Mouse (Mus musculus): ENCODE measurements around the gene Ndufc2. TPM values are rescaled to one million over a fixed set of nuclear protein-coding genes. Genes with fewer than 3 reads are reported as not detected.
A peak's percentile ranks its signal among the peaks of the same experiment; 100 is the strongest.

The Ndufc2 gene
- total RNA-seq (2021): 100 to 1,000 TPM; 507 TPM

DNA sequence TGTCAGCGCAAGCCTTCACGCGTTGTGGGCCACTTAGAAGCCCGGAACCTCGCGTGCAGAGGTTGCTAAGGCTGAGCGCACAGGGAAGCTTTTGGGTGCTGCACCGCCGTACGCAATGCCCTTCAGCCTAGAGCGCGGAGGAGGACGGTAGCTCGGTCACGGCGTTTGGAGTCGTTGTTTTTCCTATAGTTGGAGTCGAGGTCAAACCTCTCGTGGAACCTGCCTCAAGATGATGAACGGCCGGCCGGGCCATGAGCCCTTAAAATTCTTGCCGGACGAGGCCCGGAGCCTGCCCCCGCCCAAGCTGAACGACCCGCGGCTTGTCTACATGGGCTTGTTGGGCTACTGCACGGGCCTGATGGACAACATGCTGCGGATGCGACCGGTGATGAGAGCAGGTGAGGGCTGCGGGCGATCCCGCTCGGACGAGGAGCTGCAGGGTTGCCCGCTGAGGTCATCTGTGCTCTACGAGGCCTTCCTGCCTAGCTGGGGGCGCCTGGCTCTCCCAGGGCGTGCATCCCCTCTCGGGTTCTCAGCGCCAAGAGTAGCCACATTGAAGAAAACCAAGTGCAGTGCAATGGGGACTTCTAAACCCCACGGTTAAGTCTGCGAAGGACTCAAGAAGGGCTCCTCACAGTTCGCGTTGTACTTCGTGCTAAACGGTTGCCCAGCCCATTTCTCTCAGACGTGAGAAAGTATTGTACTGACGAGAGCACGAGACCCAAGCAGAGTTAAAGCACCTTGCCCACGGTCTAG, at the start of gene Ndufc2:
TSS of gene Ndufc2 (plus strand) at position 44 of the 756 bp plus-strand sequence.
- peak; percentile 87 for DNase-seq

DNA sequence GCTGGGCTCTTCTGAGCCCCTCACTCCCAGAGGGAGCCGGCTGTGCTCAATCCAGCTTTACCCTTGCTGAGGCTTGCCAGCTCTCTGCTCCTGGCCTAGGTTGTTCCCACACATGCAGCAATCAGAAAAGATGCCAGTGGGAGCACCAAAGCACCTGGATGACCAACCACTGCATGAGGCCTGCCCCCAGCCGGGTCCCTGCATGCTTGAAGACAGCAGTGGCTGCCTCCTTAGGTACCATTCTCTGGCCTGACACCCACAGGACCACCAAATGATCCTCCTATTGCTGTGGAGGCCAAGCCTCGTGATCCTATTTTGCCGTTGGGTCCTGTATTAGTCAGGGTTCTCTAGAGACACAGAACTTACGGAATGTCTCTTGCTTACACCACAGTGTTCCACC, 48.9 kb upstream of the Ndufc2 start:
- DNase-seq: no peak

DNA sequence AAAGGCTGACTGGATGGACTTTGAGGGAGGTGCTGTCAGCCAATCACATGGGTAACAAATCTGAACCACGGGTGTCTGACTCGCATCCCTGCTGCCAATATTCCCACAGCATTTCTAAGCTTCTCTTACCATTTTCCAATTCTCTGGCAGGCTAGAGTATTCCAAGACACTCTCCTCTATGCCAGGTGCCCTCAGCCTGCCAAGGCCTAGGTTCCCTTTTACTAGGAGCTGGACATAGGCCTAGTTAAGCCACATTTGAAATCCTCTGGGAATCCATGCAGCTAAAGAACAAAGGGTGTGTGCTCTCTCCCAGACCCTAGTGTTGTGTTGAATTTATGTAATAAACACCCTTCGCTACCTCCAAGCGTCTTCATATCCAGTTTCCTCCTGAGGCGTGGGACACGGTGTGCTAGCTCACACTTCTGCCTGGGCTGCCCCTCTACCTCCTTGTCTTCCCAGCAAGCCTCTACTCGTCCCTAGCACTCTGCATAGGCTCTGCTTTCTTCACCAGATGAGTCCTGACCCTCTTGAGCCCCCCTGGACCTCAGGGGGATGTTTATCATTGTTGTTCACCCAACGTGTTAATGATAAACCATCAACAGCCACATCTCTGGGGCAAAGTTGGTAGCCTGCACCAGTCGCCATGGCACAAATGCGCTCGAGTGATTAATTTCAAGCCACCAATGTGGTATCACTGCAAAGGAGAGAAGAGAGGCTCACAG, 47.9 kb upstream of the Ndufc2 start:
- DNase-seq: no peak

DNA sequence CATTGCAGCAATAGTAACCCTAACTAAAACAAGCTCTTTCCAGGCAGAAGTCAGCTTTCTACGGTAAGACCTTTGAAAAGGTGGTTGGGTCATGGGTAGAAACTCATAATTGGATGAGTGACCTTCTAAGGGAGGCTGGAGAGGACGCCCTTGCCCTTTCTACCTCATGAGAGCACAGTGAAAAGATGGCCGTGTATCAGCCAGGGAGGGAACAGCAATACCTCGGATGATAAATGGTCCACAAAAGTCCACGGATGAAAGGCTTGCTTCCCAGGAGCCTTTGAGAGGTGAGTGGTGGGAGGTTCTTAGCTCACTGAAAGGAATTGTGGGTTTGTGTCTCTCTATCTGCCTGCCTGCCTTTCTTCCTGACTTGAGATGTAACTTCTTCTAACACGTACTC, 46.4 kb upstream of the Ndufc2 start:
- DNase-seq: no peak

DNA sequence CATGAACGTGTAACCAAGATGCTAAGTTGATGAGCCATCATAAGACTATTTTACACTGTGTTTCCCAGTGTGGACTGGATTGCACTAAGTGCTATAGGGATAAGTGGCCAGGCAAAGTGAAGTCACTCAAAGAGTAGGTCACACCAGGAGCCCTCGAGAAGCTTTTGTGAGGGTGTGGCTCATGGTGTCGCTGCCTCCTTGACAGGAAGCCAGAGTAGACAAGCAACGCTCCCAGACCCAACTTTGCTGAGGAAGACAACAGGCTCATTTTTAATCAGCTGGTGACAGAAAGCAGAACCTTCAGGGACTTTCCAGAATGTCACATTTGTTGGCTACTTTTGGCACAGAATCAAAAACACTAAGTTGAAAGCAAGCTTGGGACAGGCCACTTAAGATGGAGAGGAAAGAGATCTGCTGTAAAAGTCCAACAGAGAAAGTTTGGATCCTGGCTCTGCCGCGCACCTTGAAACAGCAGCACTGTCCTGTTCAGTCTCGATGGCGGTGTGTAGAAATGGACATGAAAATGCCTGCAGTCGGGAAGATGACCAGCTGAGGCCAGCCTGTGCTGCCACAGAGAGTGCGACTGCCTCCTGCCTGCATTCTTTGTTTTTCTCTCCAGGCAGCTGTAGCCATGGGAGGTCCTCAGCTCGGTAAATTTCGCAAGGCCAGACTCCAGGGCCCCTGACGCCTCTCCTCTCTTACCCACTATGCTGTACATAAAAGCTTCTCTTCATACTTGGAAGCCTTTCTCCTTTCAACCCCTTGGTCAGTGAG, 44.5 kb upstream of the Ndufc2 start:
- peak; percentile 44 for DNase-seq

DNA sequence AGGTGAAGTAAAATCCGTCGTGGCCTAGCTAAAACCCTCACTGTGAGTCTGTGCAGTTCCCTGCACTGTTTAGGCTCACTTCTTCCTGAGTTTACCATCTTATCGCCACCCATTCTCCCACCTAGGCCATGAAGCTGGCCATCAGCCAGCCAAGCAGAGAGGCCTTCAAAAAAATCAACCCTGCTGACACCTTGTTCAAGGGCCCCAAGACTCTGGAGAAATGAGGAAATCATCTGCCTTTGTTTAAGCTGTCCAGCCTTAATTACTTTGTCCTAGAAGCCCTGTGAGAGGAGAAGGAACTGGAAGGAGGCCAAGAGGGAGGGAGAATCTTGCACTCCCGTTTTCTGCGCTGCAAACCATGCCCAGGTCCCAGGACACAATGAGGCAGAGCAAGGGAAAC, 43.5 kb upstream of the Ndufc2 start:
- no peak for DNase-seq

DNA sequence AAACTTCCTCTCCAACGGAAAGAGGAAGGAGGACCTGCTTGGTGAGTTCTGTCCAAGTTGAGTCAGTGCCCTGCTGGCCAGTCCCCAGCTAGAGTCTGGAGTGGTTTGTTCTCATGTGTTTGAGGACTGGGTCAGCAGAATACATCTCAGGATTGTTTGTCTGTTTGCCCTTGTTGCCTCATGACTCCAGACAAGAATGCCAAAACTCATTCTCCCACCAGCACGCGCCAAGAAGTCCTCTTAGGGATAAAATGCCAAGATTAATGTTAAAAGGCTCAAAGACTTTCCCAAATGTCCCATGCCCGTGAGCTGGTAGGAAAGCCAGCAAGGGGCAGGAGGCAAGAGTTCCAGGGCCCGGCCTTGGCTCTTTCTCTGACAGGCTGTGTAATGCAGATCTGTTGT, 42.9 kb upstream of the Ndufc2 start:
- peak; percentile 27 for DNase-seq

DNA sequence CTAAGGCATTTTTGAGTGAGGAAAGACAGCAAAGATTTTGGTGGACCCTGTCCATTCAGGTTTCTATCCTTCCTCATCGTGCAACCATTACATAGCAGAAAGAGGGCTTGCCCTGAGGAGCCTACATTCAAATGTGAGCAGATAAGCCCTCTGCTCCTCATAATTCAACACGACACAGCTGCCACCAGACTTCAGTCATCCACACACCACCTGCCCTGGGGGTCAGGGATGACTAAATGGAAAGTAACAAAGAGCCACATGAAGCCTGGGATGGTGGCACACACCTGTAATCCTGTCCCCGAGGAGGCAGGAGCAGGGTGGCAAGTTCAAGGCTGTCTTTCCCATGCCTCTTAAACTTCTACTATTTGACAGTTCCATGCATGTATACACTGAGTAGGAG, 42.0 kb upstream of the Ndufc2 start:
- no peak for DNase-seq

DNA sequence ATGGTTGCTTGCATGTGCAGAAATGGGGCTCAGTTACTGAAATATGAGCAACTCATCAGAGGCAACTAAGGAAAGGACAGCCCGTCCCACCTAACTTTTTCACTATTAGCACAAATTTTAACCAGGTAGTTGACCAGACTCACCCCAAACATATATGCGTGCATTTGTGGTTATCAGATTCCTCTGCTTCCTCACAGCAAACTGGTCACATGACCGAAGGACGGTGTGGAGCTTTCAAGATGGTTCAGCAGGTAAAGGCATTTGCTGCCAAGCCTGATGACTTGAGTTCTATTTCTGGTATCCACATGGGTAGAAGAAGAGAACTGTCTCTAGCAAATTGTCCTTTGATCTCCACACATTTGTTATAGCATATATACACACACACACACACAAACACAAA, 41.5 kb upstream of the Ndufc2 start:
- DNase-seq: no peak

DNA sequence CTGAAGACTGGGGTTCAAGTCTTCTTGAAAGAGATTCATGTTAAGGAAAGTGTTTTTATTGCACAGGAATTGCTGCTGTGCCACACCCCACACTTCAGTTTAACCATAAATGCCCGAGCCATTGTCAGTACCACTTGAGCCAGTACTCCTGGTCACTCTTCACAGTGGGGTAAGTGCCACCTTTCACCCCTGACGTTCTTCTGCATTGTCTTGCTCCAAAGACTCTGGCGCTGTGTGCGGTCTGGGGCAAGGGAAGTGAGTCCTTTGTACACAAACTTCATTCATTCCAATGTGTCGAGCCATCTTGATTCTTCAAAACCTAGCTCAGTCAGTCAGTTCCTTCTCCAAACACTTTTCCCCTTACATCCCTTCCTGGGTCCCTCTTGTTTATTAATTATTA, 39.6 kb upstream of the Ndufc2 start:
- DNase-seq: no peak

DNA sequence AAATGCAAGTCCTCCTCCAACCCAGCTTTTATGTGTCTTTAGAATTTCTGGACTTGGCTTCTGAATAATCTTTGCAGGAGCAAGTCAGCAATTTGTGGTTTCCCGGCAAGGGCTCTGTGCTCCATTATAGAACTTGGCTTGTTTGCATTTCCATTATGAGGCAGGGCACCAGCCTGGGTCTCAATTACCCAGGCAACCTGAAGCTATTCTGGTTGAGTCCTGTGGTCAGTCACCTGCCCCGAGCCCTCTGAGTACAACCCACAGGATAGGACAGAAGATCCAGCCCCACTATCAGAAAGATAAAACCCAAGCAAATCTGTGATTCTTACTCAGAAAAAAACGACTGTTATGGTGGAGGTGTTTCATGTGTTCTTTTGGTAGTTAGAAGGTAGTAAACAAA, 38.8 kb upstream of the Ndufc2 start:
- DNase-seq: no peak

DNA sequence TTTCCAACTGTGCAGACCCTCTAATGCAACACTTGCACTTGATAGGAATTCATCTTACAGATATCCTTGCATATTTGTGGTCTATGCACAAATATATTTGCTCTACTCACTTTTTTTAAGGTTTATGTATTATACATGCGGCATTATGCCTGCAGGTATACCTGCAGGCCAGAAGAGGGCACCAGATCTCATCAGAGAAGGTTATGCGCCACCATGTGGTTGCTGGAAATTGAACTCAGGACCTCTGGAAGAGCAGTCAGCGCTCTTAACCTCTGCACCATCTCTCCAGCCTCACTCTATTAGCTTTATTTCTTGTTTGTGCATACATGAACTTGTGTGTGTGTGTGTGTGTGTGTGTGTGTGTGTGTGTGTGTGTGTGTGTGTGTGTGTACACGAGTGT, 38.3 kb upstream of the Ndufc2 start:
- DNase-seq: peak; percentile 56

DNA sequence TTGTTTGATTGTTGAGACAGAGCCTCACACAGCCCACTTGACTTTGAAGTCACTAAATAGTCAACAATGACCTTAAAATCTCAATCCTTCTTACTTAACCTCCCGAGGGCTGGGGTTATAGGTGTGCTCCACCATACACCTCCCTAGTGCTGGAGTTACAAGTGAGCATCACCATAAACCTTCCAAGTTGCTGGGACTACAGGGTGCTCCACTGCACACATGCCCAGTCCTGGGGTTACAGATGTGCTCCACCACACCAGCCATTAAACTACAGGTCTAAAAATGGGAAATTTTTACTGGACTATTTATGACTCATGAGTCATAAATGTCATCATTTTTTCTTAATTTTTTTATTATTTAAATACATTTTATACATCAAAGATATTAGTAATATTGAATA, 33.9 kb upstream of the Ndufc2 start:
- DNase-seq: no peak

DNA sequence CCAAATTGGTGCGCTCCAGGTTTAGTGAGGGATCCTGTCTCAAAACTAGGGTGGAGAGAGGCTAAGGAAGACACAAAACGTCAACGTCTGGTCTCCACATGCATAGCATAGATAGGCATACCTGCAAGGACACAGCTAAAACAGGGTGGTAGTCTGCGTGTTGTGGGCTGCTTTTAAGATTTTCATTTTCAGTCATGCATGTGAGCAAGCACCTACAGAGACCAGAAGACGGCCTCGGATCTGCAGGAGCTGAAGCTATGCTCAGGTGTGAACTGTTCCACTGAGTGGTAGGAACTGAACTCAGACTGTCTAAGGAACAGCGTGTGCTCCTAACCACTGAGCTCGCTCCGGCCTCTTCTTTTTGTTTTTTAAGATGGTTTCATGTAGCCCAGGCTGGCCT, 24.7 kb upstream of the Ndufc2 start:
- DNase-seq: no peak

DNA sequence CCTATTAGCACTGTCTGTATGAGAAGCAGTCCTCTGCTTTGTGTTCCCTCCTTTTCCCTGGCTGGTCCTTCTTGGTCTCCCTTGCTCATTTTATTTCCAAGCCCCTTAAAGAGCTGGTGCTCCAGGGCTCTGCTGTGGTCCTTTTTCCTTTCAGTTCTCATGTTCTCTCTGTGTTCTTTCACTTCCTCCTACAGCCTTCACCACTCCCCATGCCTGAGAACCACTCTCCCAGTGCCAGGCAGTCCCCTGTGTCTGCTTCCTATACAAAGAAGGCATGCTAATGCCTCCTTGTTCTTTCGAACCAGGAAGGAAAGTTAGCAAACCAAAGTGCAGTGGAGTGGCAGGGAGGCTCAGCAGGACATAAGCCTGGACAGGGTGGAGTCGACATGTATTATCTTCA, 23.9 kb upstream of the Ndufc2 start:
- no peak for DNase-seq

DNA sequence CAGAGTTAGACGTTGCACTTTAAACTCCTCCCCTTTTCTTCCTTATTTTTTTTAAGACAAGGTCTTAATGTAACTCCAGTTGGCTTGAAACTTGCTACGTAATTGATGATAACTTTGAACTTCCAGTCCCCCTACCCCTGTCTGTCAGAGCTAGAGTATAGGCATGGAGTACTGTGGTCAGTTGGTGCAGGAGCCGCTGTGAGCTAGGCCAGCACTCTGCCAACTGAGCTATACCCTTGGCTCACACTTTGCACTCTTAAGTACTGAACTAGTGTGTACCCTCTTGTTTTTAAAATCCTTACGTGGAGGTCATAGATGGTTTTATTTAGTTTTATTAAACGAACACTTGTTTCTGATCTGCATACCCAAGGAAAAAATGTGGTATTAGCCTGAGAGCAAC, 20.5 kb upstream of the Ndufc2 start:
- DNase-seq: no peak

DNA sequence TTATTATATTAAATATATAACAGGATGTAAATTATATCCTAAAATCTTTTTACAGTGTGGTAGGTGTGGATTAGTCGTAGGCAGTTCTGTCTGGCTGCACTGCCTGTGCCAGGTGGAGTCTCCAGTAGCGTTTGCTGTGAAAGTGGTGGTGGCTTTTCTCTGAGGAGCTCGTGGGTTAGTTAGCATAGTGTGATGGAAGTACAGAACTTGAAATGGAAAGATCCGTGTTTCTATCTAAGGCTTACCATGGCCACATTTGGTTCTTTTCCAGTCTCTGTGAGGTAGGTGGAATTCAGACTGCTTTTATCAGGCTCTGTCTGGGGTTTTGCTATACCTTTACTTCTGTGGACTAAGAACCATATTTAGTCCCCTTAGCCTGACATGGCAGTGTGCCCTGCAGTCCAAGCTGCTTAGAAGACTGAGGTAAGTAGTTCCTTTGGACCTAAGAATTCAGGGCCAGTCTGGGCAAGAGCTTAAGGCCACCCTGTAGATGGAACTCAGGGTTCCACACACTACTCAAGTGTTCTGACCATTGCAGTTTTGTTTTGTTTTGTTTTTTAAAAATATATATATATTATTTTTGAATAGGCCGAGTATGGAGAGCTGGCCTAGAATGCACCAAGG, 19.2 kb upstream of the Ndufc2 start:
- DNase-seq: no peak

DNA sequence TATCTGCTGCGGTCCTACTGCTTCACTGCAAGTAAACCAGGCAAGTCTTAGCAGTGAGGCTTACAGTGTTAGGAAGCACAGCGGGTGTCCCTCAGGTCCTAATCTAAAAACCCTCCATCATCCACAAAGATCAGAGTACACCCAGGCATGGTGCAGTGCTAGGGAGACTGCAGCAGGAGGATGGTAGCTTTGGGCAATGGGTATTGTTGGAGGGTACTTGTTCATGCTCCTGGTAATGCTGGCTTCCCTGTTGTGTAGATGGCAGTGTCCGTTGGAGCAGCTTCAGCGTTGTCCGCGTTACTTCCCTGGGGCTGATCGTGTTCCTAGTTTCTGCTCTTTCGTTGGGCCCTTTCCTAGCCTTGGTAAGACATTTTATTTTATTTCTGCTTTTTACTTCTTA, 17.1 kb upstream of the Ndufc2 start:
- DNase-seq: no peak

DNA sequence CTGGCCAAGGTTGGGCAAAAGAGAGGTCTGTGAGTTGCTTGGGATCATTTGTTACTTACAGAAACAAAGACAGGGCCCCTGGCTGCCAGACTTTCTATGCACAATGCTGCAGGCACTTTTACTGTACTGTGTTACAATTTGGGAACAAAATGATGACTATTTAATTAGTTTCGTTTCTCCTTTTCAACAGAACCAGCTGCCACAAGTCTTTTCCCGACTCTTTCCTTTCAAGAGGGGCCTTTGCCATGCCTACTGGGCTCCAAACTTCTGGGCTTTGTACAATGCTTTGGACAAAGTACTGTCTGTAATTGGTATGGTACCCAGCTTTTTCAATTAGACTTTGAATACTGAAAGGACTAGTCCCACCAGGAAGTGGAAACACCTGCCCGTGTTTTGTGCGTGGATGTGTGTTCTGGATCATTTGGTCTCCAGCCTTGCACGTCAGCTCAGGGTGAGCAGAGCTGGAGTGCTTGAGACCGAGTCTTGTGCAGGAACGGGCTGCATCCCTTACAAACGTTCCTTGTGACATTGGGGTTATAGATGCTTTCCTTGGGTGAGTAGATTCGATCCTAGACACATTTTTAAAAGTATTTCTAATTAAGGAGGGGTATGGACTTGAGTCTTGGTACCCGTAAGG, 16.2 kb upstream of the Ndufc2 start:
- no peak for DNase-seq

DNA sequence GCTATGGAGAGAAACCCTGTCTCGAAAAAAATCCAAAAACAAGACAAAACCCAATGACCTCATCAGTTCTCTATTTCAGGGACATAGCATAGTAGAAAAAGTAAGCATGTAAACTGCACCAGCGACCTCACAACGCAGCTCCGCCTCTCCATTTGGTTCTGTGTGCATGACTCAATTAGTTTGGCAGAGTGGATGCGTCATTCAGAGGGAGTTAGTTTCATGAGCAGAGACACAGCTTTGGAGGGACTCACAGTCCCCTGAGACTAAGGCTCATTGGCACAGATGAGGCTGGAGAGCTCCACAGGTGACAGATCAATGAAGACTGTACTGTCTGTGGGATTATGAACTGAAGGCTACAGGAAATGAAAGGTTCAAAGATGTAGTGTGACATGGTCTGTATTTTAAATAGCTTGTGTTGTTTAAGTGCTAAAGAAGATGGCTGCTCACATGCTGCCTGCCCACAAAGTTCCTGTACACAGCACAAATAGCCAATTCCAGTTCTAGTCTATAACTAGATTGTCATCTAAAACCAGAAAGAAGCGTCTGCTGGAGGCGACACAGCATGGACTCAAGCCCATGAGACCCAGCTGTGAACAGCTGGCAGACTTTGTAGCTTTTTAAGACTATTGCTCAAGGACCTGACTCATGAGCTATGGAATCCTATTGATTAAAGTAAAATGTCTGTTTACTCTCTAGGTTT, 13.5 kb upstream of the Ndufc2 start:
- peak; percentile 44 for DNase-seq

DNA sequence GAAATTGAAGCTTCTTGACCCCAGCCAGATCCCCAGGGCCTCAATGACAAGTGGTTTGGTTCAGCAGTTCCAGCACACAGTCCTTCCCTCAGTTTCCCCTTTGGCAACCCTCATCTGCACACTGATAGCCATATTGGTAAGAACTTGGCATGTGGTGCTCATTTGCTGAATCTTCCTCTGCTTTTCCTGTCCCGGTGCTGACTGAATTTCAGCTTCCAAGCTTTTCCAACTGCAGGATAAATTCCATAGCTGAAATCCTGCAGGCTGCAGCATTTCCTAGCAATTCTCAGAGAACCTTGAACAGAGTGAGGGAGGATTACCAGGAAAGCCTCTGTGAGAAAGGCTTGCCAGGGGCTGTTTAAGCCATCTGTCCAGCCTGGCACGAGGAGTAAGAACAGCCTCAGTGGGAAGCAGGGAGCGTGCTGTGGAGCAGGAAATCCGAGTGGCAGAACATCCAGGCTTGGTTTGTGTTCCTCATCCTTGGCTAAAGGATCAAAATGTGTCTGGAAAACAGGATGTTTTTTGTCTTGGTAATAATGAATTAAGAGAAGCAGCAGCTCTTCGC, 12.9 kb upstream of the Ndufc2 start:
- DNase-seq: peak; percentile 25

All from heart, postnatal 4 days (tissue).